Mouse (Mus musculus) heart, embryonic 11.5 days (tissue): Measurements from ENCODE around the gene Rasgrp4. TPM values are rescaled to one million over a fixed set of nuclear protein-coding genes. Genes with fewer than 3 reads are reported as not detected.

Experiments used
- ATAC-seq: fragments of 200-750 bp; cut with Nextera tagmentation; replicated peaks from 2 replicates; pipeline ENCODE4 v1.8.0; 2017; ENCODE audit warnings: moderate library complexity; ENCODE audit not compliant: insufficient number of reproducible peaks, low FRiP score, low TSS enrichment
- H3K27ac ChIP-seq: fragments of 300-500 bp; sonication (generic); 2 replicates; pipeline ENCODE4 v1.5.1; 2014; ENCODE audit warnings: mild to moderate bottlenecking, low read depth, low read length
- H3K27me3 ChIP-seq: fragments of 300-500 bp; sonication (generic); 2 replicates; pipeline ENCODE4 v1.6.1; 2014; ENCODE audit warnings: mild to moderate bottlenecking, low read length, mixed read lengths; ENCODE audit not compliant: control insufficient read depth, insufficient read depth
- H3K36me3 ChIP-seq: fragments of 300-500 bp; sonication (generic); 2 replicates; pipeline ENCODE4 v1.6.1; 2014; ENCODE audit warnings: mild to moderate bottlenecking, low read length, moderate library complexity, mixed read lengths; ENCODE audit not compliant: control insufficient read depth, insufficient read depth
- H3K4me1 ChIP-seq: fragments of 300-500 bp; sonication (generic); 2 replicates; pipeline ENCODE4 v1.6.1; 2014; ENCODE audit warnings: low read length; ENCODE audit not compliant: control insufficient read depth, insufficient read depth
- H3K4me2 ChIP-seq: fragments of 300-500 bp; sonication (generic); 2 replicates; pipeline ENCODE4 v1.6.1; 2014; ENCODE audit warnings: mild to moderate bottlenecking, moderate library complexity
- H3K4me3 ChIP-seq: fragments of 300-500 bp; sonication (generic); 2 replicates; pipeline ENCODE4 v1.5.1; 2014; ENCODE audit warnings: low read depth, low read length
- H3K9ac ChIP-seq: fragments of 300-500 bp; sonication (generic); 2 replicates; pipeline ENCODE4 v1.6.1; 2014; ENCODE audit warnings: mild to moderate bottlenecking, low read depth, low read length, moderate library complexity
- H3K9me3 ChIP-seq: fragments of 300-500 bp; sonication (generic); replicated peaks from 2 replicates; pipeline ENCODE4 v1.6.1; 2016; ENCODE audit warnings: low read length; ENCODE audit not compliant: control insufficient read depth
- WGBS: fragments of 180-500 bp; shearing (Covaris S2); extraction: QIAGEN DNeasy Blood & Tissue Kit; methylation state at CpG from one replicate; pipeline ENCODE4 v1.1.7; 2014; ENCODE audit not compliant: insufficient replicate concordance; 5-methylcytosine and 5-hydroxymethylcytosine counted together
- polyA plus RNA-seq: library from polyadenylated mRNA; unstranded; fragments of >200 nt; fragmentation: Nextera tagmentation; extraction: Ambion mirVana; gene quantifications from 2 replicates; pipeline ENCODE4 v1.2.1, GENCODE M21; 2014

The Rasgrp4 gene
- polyA plus RNA-seq, 1 experiment from 2014 or later: 0.83 TPM

DNA sequence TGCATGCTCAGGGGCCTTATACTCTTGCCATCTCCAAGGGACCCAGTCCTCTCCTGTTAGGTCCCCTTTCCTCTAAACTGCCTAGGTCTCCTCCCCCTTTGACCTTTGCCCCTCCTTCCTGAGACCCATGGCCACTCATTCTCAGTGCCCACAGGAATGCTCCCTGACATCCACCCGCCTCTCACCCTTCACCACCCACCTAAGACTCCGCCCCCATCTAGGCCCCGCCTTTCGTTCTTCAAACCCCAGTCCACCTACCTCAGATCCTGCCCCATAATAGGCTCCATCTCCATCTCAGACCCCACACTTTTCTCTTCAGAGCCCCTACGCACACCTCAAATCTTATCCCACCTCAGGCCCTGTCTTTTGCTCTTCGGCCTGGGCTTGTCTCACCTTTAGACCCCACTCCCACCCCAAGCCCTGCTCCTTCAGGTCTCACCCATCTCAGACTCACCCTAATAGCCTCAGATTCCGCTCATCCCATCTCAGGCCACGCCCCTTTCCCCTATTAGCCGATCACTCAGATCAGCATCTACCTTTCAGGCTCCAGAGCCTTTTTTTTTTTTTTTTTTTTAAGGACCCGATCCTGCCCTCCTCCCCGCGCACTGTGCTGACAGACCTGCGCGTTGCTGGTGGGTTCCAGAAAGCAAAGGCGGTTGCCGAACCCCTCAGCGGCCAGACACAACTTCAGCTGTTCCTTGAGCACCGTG lies 16.4 kb upstream of the Rasgrp4 start:
- Histone ChIP-seq H3K9ac (no peak overlapping the region), H3K36me3 (no peaks in the 10 kb centered on the region), H3K4me1 (no peaks in the 10 kb centered on the region), H3K27me3 (peaks cover 6% of the 10 kb centered on the region; the same call in 1 of the 2 replicates), H3K4me3 (no peak overlapping the region), H3K27ac (no peak overlapping the region), H3K4me2 (peak overlapping the region; percentile 27; the same call in 1 of the 2 replicates), H3K9me3 (no peaks in the 10 kb centered on the region)
- WGBS: 10% methylated on average over 18 of the region's 18 CpGs
- no peak for ATAC-seq

DNA sequence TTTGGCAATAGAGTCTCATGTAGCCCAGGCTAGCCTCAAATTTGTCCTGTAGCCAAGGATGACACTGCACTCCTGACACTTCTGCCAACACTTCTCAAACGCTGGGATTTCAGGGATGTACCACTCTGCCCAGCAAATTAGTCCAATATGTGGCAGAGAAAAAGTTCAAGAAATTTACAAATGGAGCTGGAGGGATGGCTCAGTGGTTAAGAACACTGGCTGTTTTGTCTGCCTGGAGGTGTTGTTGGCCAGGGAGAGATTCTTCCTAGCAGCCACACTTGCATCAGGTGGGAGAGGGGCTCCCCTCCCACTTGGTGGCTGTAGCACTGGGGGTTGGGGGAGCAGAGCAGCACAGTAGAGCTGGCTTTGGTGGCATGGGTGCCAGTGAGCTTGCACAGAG lies 15.1 kb upstream of the Rasgrp4 start:
- H3K4me3 ChIP-seq: no peak overlapping the region
- no peaks in the 10 kb centered on the region for H3K36me3 ChIP-seq
- H3K27me3 ChIP-seq: peaks cover 6% of the 10 kb centered on the region; the same call in 1 of the 2 replicates
- peaks cover 3% of the 10 kb centered on the region; the same call in 1 of the 2 replicates for H3K4me1 ChIP-seq
- H3K27ac ChIP-seq: no peak overlapping the region
- H3K9me3 ChIP-seq: no peaks in the 10 kb centered on the region
- H3K4me2 ChIP-seq: no peak overlapping the region
- no peak for ATAC-seq
- WGBS: 63% methylated on average over 1 of the region's 1 CpGs
- H3K9ac ChIP-seq: no peak overlapping the region

GRCm38 (mm10) chr7:29122821-29123220 lies 11.8 kb upstream of the Rasgrp4 start:
- Histone ChIP-seq H3K9me3 (no peaks in the 10 kb centered on the region), H3K9ac (no peak overlapping the region), H3K36me3 (no peaks in the 10 kb centered on the region), H3K4me3 (no peak overlapping the region), H3K27me3 (peaks cover 6% of the 10 kb centered on the region; the same call in 1 of the 2 replicates), H3K4me2 (no peak overlapping the region), H3K4me1 (peaks cover 3% of the 10 kb centered on the region; the same call in 1 of the 2 replicates), H3K27ac (no peak overlapping the region)
- 84% methylated on average over 9 of the region's 9 CpGs for WGBS
- ATAC-seq: no peak

GRCm38 (mm10) chr7:29123531-29124358 lies 10.9 kb upstream of the Rasgrp4 start:
- no peak overlapping the region for H3K4me2 ChIP-seq
- H3K4me3 ChIP-seq: no peak overlapping the region
- 45% methylated on average over 5 of the region's 5 CpGs for WGBS
- peaks cover 3% of the 10 kb centered on the region; the same call in 1 of the 2 replicates for H3K27me3 ChIP-seq
- H3K9me3 ChIP-seq: no peaks in the 10 kb centered on the region
- no peaks in the 10 kb centered on the region for H3K36me3 ChIP-seq
- peaks cover 3% of the 10 kb centered on the region; the same call in 1 of the 2 replicates for H3K4me1 ChIP-seq
- no peak overlapping the region for H3K27ac ChIP-seq
- no peak for ATAC-seq
- no peak overlapping the region for H3K9ac ChIP-seq

GRCm38 (mm10) chr7:29124970-29125369 lies 9.7 kb upstream of the Rasgrp4 start, which contains the start of gene Ryr1:
TSS of gene Ryr1 (minus strand) at chr7:29125179.
- ATAC-seq: peak; percentile 68; the same call in 1 of the 2 replicates
- no peak within 1 kb of the TSS for H3K27ac ChIP-seq

DNA sequence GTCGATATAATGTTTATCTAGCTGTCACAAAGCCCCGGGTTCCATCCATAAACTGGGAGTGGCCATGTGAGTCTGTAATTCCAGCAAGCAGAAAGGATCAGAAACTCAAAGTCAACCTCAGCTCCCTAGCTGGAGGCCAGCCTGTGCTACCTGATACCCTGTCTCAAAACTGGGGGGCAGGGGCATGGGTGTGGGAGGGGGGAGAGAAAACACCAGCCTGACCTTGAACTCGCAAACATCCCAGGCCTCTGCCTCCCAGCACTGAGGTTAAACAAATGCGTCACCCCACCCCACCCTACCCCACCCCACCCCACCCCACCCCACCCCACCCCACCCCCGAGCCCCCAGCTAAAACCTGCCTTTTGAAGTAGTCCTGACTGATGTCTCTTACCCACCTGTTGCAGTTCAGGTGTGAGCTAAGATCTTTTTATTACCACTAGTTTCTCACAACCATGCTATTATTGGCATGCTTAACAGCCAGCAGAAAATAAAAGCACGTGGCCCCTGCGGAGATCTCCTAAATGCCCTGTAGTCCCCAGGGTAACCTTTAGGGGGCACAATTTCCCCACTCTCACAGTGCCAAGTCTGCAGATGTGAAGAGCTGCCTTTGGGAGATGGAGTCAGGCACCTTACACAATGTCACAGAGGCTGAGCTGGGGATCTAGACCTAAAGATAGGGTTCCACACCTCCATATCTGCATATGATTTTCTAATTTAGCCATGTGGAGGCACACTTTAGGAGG lies 8.3 kb upstream of the Rasgrp4 start:
- Histone ChIP-seq H3K9ac (no peak overlapping the region), H3K4me1 (peaks cover 3% of the 10 kb centered on the region; the same call in 1 of the 2 replicates), H3K9me3 (no peaks in the 10 kb centered on the region), H3K27me3 (no peaks in the 10 kb centered on the region), H3K4me3 (no peak overlapping the region), H3K27ac (no peak overlapping the region), H3K4me2 (no peak overlapping the region), H3K36me3 (no peaks in the 10 kb centered on the region)
- WGBS: 25% methylated on average over 7 of the region's 7 CpGs
- ATAC-seq: no peak

More at GRCm38 (mm10) chr7:29124970-29125369, 9.7 kb upstream of the Rasgrp4 start, which contains the start of gene Ryr1:
- H3K4me3 ChIP-seq: peak within 1 kb of the TSS; percentile 28
- no peak within 1 kb of the TSS for H3K9ac ChIP-seq
- H3K9me3 ChIP-seq: no peaks in the 10 kb centered on the region
- peaks cover 3% of the 10 kb centered on the region; the same call in 1 of the 2 replicates for H3K4me1 ChIP-seq
- WGBS: 1% methylated on average over 16 of the region's 16 CpGs
- no peaks in the 10 kb centered on the region for H3K27me3 ChIP-seq
- no peaks in the 10 kb centered on the region for H3K36me3 ChIP-seq
- peak within 1 kb of the TSS; percentile 63 for H3K4me2 ChIP-seq

GRCm38 (mm10) chr7:29128725-29129124 lies 5.9 kb upstream of the Rasgrp4 start:
- Histone ChIP-seq H3K27ac (no peak overlapping the region), H3K9me3 (no peaks in the 10 kb centered on the region), H3K4me3 (no peak overlapping the region), H3K27me3 (no peaks in the 10 kb centered on the region), H3K4me2 (no peak overlapping the region), H3K4me1 (no peaks in the 10 kb centered on the region; the same call in 1 of the 2 replicates), H3K9ac (no peak overlapping the region), H3K36me3 (no peaks in the 10 kb centered on the region)
- ATAC-seq: no peak
- WGBS: 63% methylated on average over 2 of the region's 2 CpGs

GRCm38 (mm10) chr7:29134230-29134629 lies 421 bp upstream of the Rasgrp4 start:
- Histone ChIP-seq H3K27ac (no peak overlapping the region), H3K36me3 (no peaks in the 10 kb centered on the region), H3K9ac (no peak overlapping the region), H3K27me3 (peaks cover 19% of the 10 kb centered on the region), H3K4me3 (peak overlapping the region; percentile 25), H3K4me1 (0 out of 2 replicates have a peak, but pooled peaks cover 3% of the 10 kb centered on the region), H3K9me3 (no peaks in the 10 kb centered on the region), H3K4me2 (peak overlapping the region; percentile 53)
- WGBS: 2% methylated on average over 3 of the region's 4 CpGs
- no peak for ATAC-seq
